Mouse (Mus musculus) heart, embryonic 16.5 days (tissue): ENCODE measurements around the gene 4921509C19Rik. TPM values are rescaled to one million over a fixed set of nuclear protein-coding genes. Genes with fewer than 3 reads are reported as not detected.
"Not testable (repeated sequence)": the region's sequence is repeated elsewhere in the genome, so short reads cannot be mapped to it uniquely, and the experiment has no call there.

Source experiments
- ATAC-seq: fragments of 200-750 bp; cut with Nextera tagmentation; replicated peaks from 2 replicates; pipeline ENCODE4 v1.8.0; 2017; ENCODE audit warnings: moderate number of reproducible peaks; ENCODE audit not compliant: insufficient read depth, low FRiP score; ENCODE audit errors: extremely low read depth
- H3K27ac ChIP-seq: fragments of 300-500 bp; sonication (generic); 2 replicates; pipeline ENCODE4 v1.5.1; 2014; ENCODE audit warnings: mild to moderate bottlenecking, low read length, control low read depth, moderate library complexity
- H3K27me3 ChIP-seq: fragments of 300-500 bp; sonication (generic); 2 replicates; pipeline ENCODE4 v1.6.1; 2014; ENCODE audit warnings: low read length, mixed read lengths; ENCODE audit not compliant: control insufficient read depth, insufficient read depth
- H3K36me3 ChIP-seq: fragments of 300-500 bp; sonication (generic); 2 replicates; pipeline ENCODE4 v1.6.1; 2014; ENCODE audit not compliant: control insufficient read depth, insufficient read depth
- H3K4me1 ChIP-seq: fragments of 300-500 bp; sonication (generic); 2 replicates; pipeline ENCODE4 v1.6.1; 2014; ENCODE audit warnings: low read length, mixed read lengths; ENCODE audit not compliant: control insufficient read depth, insufficient read depth
- H3K4me2 ChIP-seq: fragments of 300-500 bp; sonication (generic); 2 replicates; pipeline ENCODE4 v1.6.1; 2014; ENCODE audit warnings: low read depth, mild to moderate bottlenecking, control low read depth, low read length
- H3K4me3 ChIP-seq: fragments of 300-500 bp; sonication (generic); 2 replicates; pipeline ENCODE4 v1.5.1; 2014; ENCODE audit warnings: mild to moderate bottlenecking, control low read depth, low read length
- H3K9ac ChIP-seq: fragments of 300-500 bp; sonication (generic); 2 replicates; pipeline ENCODE4 v1.6.1; 2014; ENCODE audit warnings: low read length, control low read depth
- H3K9me3 ChIP-seq: fragments of 300-500 bp; sonication (generic); replicated peaks from 2 replicates; pipeline ENCODE4 v1.6.1; 2016; ENCODE audit warnings: low read length; ENCODE audit not compliant: control insufficient read depth
- WGBS: fragments of 180-500 bp; shearing (Covaris S2); extraction: QIAGEN DNeasy Blood & Tissue Kit; methylation state at CpG from one replicate; pipeline ENCODE4 v1.1.7; 2014; 5-methylcytosine and 5-hydroxymethylcytosine counted together
- polyA plus RNA-seq: library from polyadenylated mRNA; unstranded; fragments of >200 nt; fragmentation: Nextera tagmentation; extraction: Ambion mirVana; gene quantifications from 2 replicates; pipeline ENCODE4 v1.2.1, GENCODE M21; 2015

Gene 4921509C19Rik
- polyA plus RNA-seq, 1 experiment from 2014 or later = not detected

DNA sequence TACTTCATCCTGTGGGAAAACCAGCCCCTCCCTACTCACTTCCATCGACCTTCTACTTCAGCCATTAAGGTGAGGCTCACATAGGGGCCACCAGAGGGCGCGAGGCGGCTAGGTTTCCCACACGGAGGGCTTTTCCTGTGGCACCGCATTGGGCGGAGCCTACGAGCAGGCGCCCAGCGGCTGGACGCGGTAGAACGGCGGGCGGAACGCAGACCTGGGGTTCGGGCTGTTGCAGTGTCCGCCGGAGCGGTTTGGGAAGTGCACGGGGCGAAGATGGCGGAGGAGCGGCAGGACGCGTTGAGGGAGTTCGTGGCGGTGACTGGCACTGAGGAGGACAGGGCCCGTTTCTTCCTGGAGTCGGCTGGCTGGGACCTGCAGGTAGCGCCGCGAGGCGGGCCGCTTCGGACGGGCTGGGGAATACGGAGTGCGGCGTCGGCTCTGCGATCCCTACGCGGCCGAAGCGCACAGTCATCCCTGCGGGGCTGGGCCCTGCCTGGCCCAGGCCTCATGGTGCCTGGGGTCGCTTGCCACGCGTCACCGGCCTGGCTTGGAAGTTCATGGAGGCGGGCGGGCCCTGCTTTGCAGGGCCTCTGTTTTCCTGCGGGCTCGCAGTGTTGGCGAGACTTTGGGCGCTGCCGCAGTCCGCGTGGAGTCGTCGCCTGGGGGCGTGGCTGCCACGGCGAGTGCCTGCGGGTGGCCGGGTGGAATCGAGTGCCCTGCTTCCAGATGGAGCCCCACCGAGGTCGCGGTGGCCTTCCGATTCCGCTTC is 18.3 kb upstream of the 4921509C19Rik start, which contains the start of gene Nsfl1c:
TSS of gene Nsfl1c (plus strand) at position 148 of the 769 bp plus-strand sequence.
- peak; percentile 99 for ATAC-seq
- WGBS = under 1% methylated on average over 73 of the region's 73 CpGs
- H3K9me3 ChIP-seq = no peaks in the 10 kb centered on the region
- peak within 1 kb of the TSS; percentile 86 for H3K4me2 ChIP-seq
- H3K9ac ChIP-seq = peak within 1 kb of the TSS; percentile 84
- peaks cover 9% of the 10 kb centered on the region; the same call in 1 of the 2 replicates for H3K36me3 ChIP-seq
- H3K4me3 ChIP-seq = peak within 1 kb of the TSS; percentile 74
- peaks cover 6% of the 10 kb centered on the region for H3K4me1 ChIP-seq
- H3K27me3 ChIP-seq = no peaks in the 10 kb centered on the region
- peak within 1 kb of the TSS; percentile 6; the same call in 1 of the 2 replicates for H3K27ac ChIP-seq

DNA sequence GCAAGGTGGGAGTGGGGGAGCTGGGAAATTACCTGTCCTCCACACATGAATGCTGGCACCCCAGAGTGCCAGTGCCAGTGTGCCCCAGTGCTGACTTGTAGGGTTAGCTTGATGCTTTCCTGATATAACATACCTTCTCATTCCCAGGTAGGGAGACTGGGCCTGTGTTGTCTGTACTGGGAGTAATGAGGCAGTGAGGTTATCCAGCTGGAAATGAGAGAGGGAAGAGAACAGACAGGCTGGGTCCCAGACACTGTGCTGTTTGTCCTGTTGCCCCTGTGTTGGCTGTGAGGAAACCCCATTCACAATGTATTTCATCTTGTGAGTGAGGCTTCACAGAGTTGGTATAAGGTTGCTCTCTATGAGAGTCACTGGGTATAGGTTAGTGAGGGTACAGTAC is 10.5 kb upstream of the 4921509C19Rik start:
- Histone ChIP-seq H3K9me3 (no peaks in the 10 kb centered on the region), H3K4me1 (no peaks in the 10 kb centered on the region), H3K36me3 (no peaks in the 10 kb centered on the region), H3K9ac (no peak overlapping the region), H3K4me2 (no peak overlapping the region), H3K27me3 (no peaks in the 10 kb centered on the region), H3K27ac (no peak overlapping the region), H3K4me3 (no peak overlapping the region)
- no peak for ATAC-seq

DNA sequence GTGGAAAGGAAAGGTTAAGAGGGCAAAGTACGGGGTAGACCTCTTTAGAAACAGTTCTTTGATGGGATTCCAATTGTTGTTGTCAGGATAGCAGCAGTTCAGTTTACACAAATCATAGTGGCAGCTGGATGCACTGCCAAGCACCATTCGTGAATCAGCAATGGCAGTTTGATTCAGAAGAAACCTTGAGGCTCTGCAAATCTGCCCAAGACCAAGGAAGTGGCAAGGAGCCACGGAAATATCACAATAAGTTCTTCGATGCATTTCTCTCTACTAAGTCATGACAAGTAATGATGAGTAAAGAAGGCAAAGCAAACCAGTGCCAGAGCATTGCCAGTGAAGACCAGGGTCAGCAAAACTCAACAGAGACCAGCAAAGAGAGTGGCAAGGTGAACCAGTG is 41.0 kb downstream of the 4921509C19Rik start:
- ATAC-seq, H3K36me3 ChIP-seq, H3K4me1 ChIP-seq, H3K27me3 ChIP-seq, H3K27ac ChIP-seq, H3K4me2 ChIP-seq, H3K9me3 ChIP-seq, H3K4me3 ChIP-seq, H3K9ac ChIP-seq: not testable (repeated sequence)
- WGBS = 63% methylated on average over 4 of the region's 4 CpGs

DNA sequence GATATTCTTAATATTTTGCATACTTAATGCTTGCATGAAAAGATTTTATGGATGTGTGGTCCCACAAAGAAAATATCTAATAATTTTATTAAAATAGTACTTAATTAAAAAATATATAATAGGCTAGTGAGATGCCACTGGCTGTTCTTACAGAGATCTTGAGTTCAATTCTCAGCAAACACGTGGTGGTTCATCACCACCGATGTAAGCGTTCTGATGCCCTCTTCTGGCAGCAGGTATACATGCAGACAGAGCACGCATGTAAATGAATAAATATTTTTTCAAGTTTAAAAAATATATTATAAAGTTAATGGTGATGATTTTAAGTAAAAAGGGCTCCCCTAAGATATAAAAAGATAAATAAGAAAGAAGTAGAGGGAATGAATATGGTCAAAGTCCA is 41.8 kb downstream of the 4921509C19Rik start:
- H3K36me3 ChIP-seq, H3K9ac ChIP-seq, H3K4me1 ChIP-seq, H3K27me3 ChIP-seq, H3K27ac ChIP-seq, H3K9me3 ChIP-seq, H3K4me2 ChIP-seq, H3K4me3 ChIP-seq, ATAC-seq: not testable (repeated sequence)
- 43% methylated on average over 4 of the region's 4 CpGs for WGBS

Other genes with a start within 250 kb of the 4921509C19Rik start
- gene Nsfl1c, start 18.0 kb upstream of the 4921509C19Rik start, polyA plus RNA-seq = 148 and 150 TPM in 2 replicates
- 640 and 684 TPM in 2 replicates for gene Fkbp1a, start 66.3 kb upstream of the 4921509C19Rik start, polyA plus RNA-seq
- 2.2 and 2.6 TPM in 2 replicates for gene Sdcbp2, start 96.5 kb upstream of the 4921509C19Rik start, polyA plus RNA-seq
- 0.05 and 0.10 TPM in 2 replicates for gene Snph, start 156.4 kb upstream of the 4921509C19Rik start, polyA plus RNA-seq
- gene Rad21l, start 192.4 kb upstream of the 4921509C19Rik start, polyA plus RNA-seq = not detected in 2 replicates
- 3.1 and 3.2 TPM in 2 replicates for gene Tmem74b, start 225.9 kb upstream of the 4921509C19Rik start, polyA plus RNA-seq